Mouse (Mus musculus): ENCODE results near the gene Dnajc13.

DNA sequence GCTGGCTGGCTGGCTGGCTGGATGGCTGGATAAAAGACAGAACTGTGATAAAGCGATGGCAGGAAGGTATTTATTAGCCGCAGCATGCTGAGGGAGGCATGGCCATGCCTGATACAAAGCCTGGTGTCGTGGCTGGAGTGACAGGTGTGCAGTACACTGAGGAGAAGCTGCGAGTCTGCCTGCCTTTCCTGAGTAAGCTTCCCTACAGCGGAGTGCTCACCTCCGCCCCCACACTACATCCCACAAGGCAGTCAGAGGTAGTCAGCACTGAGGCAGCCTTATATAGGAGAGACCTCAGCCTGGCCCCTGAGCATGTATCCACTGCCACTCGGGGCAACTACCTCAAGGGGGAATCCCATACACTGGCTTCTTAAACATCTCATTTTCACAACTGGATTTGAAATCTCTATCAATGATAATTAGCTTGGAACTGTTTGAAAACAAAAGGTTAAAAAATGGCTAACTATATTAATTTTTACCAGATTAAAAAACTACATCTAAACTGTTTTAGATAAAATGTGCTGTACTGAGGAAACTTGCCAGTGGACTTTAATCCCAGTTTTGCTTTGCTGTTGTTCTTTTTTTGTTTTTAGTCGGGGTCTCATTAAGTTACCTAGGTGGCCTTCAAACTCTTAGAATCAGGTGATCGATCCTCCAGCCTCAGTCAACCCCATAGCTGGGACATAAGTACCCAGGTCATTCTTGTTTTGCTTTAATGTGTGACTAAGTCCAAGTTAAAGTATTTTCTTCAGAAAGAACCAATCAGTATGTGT lies 8.1 kb downstream of the Dnajc13 start:
- no peak for TF ChIP-seq CTCF (conservative IDR thresholded peaks at IDR 0.05; ENCODE audit: low read length)
- TF ChIP-seq NANOG (IDR thresholded peaks at IDR 0.05; ENCODE audit: borderline replicate concordance, low read length) = no peak
- TF ChIP-seq POU5F1 (IDR thresholded peaks at IDR 0.05; ENCODE audit: borderline replicate concordance, low read length) = no peak

Measured in E14TG2a.4 (cell line).